Mouse (Mus musculus): Measurements from ENCODE around the gene Lypla2.
A peak's percentile ranks its signal among the peaks of the same experiment; 100 is the strongest.

The Lypla2 gene

GRCm38 (mm10) chr4:135972911-135973811 is 735 bp upstream of the Lypla2 start:
- DNase-seq (ENCODE audit: low spot score): no peak

GRCm38 (mm10) chr4:135971805-135972555 is 446 bp downstream of the Lypla2 start:
- no peak for DNase-seq (ENCODE audit: low spot score)

DNA sequence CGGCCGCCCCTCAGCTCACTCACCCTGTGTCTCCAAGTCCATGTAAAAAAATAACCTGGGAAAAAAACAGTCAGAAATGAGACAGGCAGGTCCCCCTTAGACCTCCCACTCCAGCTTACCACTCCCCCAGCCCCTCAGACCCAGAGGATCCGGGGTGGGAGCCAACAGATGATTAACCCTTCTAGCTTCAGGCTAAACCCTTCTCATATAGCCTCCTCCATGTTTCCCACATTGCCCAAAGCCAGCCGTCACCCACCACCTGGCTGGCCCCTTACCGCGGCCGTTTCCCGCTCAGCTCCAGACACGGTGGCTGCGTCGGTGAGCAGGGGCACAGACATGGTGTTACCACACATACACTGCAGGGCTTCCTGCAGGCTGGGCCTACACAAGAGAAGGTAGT is 1.8 kb downstream of the Lypla2 start:
- no peak for DNase-seq (ENCODE audit: low spot score)

GRCm38 (mm10) chr4:135969070-135969750 is 3.2 kb downstream of the Lypla2 start:
- DNase-seq (ENCODE audit: low spot score): no peak

DNA sequence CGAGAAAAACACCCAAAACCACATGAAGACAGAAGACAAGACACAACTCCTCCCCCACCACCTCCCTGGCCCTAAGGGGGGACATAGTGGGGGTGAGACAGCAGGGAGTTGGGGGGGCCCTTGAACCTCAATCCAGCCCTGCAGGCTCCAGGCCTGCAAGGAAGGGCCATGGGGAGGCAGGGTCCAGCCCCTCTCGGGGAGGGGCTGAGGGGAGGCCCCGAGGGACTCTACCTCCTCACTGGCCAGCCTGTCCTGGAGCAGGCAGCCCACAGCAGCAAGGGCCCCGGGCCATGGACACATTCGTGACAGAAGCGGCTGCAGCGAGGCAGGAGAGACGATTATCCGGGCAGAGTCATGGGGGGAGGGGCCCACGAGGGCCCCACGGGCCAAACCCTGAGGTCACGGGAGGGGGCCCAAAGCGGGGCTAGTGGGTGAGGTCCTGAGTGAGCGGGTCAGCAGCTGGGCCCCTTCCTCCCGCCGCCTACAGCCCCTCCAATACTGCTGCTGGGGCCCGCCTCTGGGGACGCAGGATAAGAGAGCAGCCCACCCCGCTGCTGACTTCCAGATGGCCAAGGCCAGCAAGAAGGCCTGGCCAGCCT is 4.1 kb downstream of the Lypla2 start:
- no peak for DNase-seq (ENCODE audit: low spot score)

DNA sequence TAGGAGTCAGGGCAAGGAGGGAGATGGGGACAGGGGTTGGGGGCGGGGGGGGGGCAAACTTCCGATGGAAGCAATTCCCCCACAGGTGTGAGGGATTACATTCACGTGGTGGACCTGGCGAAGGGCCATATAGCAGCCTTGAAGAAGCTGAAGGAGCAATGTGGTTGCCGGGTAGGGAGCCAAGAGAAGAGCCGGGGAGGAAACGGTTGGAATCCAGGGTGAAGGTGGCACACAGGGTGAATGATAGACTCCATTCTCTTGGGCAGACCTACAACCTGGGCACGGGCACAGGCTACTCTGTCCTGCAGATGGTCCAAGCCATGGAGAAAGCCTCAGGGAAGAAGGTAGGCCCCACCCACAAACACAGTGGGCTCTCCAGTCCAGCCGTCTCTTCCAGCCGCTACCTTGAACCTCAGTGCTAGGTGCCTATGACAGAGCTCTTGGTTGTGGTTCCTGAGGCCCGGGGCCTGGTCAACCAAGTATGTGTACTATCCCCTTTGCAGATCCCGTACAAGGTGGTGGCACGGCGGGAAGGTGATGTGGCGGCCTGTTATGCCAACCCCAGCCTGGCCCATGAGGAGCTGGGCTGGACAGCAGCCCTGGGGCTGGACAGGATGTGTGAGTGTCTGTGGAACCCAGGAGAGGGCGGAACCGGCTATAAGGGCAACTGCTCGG is 5.2 kb downstream of the Lypla2 start:
- no peak for DNase-seq (ENCODE audit: low spot score)

DNA sequence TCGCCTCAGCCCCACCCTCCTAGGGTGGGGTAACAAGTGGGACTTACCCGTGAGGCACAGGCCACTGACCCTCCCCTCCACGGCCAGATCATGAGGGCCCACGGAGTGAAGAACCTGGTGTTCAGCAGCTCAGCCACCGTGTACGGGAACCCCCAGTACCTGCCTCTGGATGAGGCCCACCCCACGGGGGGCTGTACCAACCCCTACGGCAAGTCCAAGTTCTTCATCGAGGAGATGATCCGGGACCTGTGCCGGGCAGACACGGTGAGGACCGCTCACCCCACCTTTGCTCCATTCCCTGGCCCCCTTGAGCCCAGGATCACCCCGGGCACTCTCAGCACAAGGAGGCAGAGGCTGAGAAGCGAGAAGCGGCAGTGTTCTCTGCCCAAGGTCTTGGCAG is 6.1 kb downstream of the Lypla2 start:
- no peak for DNase-seq (ENCODE audit: low spot score)

- DNase-seq (ENCODE audit: low spot score): no peak
These were observed 7.3 kb downstream of the Lypla2 start for GRCm38 (mm10) chr4:135965113-135965512.

- DNase-seq (ENCODE audit: low spot score): peak; percentile 55
These were observed 8.0 kb downstream of the Lypla2 start for GRCm38 (mm10) chr4:135964426-135964825.

DNA sequence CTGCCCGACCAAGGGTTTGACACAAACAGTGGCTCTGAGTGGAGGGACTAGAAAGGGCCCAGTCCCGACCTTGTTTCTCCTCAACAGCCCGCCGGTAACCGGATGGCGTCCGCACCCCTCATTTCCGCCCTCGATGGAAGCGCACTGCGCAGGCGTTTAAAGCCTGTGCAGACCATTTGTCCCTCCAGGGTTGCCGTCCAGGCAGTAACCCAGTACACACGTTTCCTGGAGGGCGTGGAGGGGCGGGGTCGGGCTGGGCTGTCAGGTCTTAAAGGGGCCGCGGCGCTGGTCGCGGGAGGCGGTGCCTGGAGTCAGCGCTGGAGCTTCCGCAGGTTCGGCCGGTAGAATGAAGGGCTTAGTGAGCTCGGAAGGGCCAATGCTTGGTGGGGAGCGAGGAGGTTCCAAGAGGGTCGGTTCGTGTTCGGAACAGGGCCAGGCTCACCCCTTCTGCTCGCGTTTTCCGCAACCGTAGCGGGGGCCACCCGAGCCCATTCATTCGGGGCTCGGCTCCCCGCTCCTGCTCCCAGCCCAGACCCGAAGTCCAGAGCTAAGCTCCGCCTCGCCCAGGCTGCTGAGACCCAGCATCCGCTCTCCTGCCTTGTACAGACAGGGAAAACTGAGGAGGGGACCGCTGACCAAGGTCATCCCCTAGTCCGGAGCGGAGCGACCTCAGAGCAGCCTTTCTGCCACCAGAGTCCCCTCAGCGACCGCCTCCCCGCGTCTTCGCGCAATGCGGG is 8.8 kb downstream of the Lypla2 start, which contains the start of gene Gale:
Gene Gale (plus strand): TSS at position 271 of the 737 bp plus-strand sequence.
- peak; percentile 95 for DNase-seq (ENCODE audit: low spot score)

DNA sequence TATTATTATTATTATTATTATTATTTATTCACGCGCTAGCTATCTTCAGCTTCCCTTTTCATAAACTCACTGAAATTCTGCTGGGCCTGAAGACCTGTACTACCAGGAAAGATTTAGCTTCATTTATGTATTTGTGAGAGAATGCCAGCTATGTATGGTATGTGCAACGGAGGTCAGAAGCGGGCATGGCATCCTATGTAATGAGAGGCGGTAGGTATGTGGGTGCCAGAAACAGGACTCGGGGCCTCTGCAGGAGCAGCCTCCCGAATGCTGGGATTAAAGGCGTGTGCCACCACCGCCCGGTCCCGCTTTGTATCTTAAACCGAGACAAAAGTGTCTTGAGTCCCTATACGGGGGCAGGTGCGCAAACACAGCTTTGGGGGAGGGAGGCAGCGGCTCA is 9.5 kb downstream of the Lypla2 start:
- no peak for DNase-seq (ENCODE audit: low spot score)

DNA sequence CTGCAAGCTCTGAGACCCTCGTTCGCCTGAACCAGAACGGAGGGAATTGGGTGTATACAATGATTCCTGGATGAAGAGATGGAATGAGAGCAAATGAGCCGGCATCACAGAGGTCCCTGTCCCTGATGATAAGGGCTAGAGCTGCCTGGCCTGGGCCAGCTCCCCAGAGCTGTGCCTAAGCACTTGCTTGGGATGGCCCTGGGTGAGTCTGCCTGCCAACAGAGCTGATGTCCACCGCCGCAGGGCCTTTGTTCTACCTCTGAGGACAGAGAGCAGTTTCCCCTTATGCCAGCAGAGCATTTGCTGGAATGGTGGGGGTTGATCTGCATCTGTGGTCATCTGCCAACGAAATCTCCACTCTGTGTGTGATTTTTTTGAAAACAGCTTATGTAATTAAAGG is 10.2 kb downstream of the Lypla2 start:
- no peak for DNase-seq (ENCODE audit: low spot score)

GRCm38 (mm10) chr4:135961709-135962108 is 10.7 kb downstream of the Lypla2 start:
- no peak for DNase-seq (ENCODE audit: low spot score)

GRCm38 (mm10) chr4:135960717-135961116 is 11.7 kb downstream of the Lypla2 start:
- DNase-seq (ENCODE audit: low spot score): peak; percentile 59

- DNase-seq (ENCODE audit: low spot score): no peak
These were observed 14.1 kb downstream of the Lypla2 start for GRCm38 (mm10) chr4:135958354-135958753.

DNA sequence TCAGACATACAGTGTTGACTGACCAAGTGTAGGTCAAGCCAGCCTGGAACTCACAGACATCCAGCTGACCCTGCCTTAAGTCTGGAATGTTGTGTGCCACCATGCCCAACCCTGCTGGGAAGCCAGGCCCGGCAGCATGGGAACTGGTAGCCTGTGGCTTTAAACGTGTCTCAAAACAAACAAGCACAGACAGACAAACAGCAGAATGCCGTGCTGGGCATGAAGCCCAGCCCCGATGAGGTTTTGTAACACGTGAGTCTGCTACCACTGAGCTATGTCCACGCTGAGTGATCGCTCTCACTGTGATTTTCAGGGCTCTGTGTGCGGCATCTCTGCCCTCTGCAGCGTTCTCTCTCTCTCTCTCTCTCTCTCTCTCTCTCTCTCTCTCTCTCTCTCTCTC is 16.5 kb downstream of the Lypla2 start:
- DNase-seq (ENCODE audit: low spot score): no peak

DNA sequence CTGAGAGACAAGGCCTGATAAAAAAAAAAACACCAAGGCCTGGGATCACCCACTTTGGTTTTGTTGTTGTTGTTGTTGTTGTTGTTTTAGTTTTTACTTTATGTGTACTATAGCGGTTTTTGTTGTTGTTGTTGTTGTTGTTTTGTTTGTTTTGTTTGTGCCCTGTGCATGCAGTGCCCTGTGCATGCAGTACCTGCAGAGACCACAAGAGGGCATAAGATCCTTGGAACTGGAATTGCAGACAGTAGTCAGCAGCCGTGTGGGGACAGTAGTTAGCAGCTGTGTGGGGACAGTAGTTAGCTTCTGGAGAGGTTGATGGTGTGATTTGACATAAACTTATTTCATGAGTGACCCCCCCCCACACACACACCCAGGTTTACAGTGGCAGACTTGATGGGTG is 18.2 kb downstream of the Lypla2 start:
- no peak for DNase-seq (ENCODE audit: low spot score)

DNA sequence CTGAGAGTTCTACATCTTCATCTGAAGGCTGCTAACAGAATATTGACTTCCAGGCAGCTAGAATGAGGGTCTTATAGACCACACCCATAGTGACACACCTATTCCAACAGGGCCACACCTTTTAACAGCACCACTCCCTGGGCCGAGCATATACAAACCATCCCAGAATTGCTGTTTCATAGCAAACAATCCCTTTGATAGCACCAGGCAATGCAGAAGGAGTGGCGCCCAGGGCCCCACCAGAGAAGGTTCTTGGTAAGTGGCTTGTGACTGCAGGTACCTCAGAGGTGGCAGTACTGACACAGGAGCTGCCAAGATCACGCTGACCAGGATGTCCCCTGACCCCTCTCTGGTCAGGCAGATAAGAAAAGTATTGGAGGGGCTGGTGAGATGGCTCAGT is 19.2 kb downstream of the Lypla2 start:
- DNase-seq (ENCODE audit: low spot score): no peak

DNA sequence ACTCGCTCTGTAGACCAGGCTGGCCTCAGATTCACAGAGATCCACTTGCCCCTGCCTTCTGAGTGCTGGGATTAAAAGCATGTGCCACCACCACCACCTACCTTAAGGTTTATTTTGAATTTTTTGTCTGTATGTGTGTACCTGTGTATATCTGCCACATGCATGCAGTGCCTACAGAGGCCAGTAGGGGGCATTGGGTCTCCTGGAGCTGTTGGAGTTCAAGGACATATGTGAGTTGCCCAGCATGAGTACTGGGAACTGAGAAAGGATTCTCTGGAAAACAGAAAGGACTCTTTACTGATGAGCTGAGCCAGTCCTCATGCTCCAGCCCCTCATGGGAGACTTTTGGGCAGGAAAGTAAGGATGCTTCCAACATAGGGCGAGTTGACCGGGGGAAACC is 20.9 kb downstream of the Lypla2 start:
- no peak for DNase-seq (ENCODE audit: low spot score)

GRCm38 (mm10) chr4:135950365-135950764 is 22.1 kb downstream of the Lypla2 start:
- DNase-seq (ENCODE audit: low spot score): no peak

DNA sequence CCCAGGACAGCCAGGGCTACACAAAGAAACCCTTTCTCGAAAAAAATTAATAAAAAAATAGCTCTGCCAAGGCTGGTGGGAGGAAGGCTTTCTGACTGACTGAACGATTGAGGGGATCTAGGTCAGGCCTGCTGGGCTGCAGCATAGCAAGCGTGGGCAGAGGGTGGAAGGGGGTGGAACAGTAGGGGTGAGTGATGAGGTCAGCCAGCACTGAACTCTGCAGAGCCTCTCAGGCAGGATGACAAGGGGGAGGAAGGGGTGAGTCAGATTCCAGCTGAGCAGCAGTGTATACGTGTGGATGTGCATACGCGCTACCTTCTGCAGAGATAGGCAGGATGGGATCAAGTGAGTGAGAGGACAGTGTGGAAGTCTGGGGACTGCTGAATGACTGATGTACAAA is 22.5 kb downstream of the Lypla2 start:
- no peak for DNase-seq (ENCODE audit: low spot score)

All from testis, postnatal 14 days (tissue).